Mouse (Mus musculus) MEL (cell line): ENCODE measurements around the gene Sema4f.

Experiments
- CHD2 ChIP-seq: IDR thresholded peaks from 2 replicates; pipeline ENCODE4 v1.6.1; 2011; ENCODE audit warnings: low read length, improper control_type of control experiment
- CTCF ChIP-seq, 3 experiments: IDR thresholded peaks in 2 of 3; conservative IDR thresholded peaks in 1 of 3; 2 replicates each; pipeline ENCODE4 v1.5.1; 2011 to 2012; ENCODE audit warnings: low read length in 3 of 3, low read depth in 2 of 3, mild to moderate bottlenecking in 2 of 3, improper control_type of control experiment in 1 of 3, inconsistent platforms in 1 of 3, mixed read lengths in 1 of 3, moderate library complexity in 1 of 3; ENCODE audit not compliant: control insufficient read depth in 1 of 3, insufficient read depth in 1 of 3, poor library complexity in 1 of 3, severe bottlenecking in 1 of 3
- GATA1 ChIP-seq: IDR thresholded peaks from 2 replicates; pipeline ENCODE4 v1.6.1; 2011; ENCODE audit warnings: low read depth, low read length, improper control_type of control experiment
- MAX ChIP-seq: IDR thresholded peaks from 2 replicates; pipeline ENCODE4 v1.6.1; 2011; ENCODE audit warnings: low read length, improper control_type of control experiment
- MEF2A ChIP-seq: IDR thresholded peaks from 2 replicates; pipeline ENCODE4 v1.6.1; 2014; ENCODE audit warnings: low read depth, mild to moderate bottlenecking, inconsistent platforms, low read length, improper control_type of control experiment; ENCODE audit not compliant: poor library complexity, insufficient replicate concordance, severe bottlenecking; ENCODE audit errors: extremely low read depth
- NRF1 ChIP-seq: IDR thresholded peaks from 2 replicates; pipeline ENCODE4 v1.6.1; 2014; ENCODE audit warnings: low read depth, mild to moderate bottlenecking, inconsistent platforms, low read length, improper control_type of control experiment, moderate library complexity; ENCODE audit not compliant: poor library complexity, insufficient read depth, severe bottlenecking
- POLR2A ChIP-seq, 2 experiments: IDR thresholded peaks; 2 replicates each; pipeline ENCODE4 v1.6.1; 2011 to 2012; ENCODE audit warnings: low read length in 2 of 2, mild to moderate bottlenecking in 2 of 2, control low read depth in 1 of 2, improper control_type of control experiment in 1 of 2, low read depth in 1 of 2, moderate library complexity in 1 of 2; ENCODE audit not compliant: control insufficient read depth in 1 of 2, insufficient read depth in 1 of 2, poor library complexity in 1 of 2
- ZNF384 ChIP-seq: IDR thresholded peaks from 2 replicates; pipeline ENCODE4 v1.6.1; 2012; ENCODE audit warnings: low read depth, mild to moderate bottlenecking, inconsistent platforms, low read length, improper control_type of control experiment

GRCm38 (mm10) chr6:82925005-82925404 lies 14.6 kb downstream of the Sema4f start:
- TF ChIP-seq NRF1: no peak
- TF ChIP-seq MEF2A: no peak
- no peak for TF ChIP-seq MAX
- TF ChIP-seq GATA1: no peak
- peak; percentile 15 to 42 (median 24); a peak in 4 of 6 replicates for TF ChIP-seq CTCF (IDR thresholded peaks at IDR 0.05 in 2 of 3, conservative IDR thresholded peaks at IDR 0.05 in 1 of 3; ENCODE audit: control insufficient read depth in 1 of 3, insufficient read depth in 1 of 3, low read depth in 2 of 3, low read length in 3 of 3, poor library complexity in 1 of 3, severe bottlenecking in 1 of 3)
- no peak for TF ChIP-seq POLR2A (IDR thresholded peaks at IDR 0.05; ENCODE audit: control insufficient read depth in 1 of 2, insufficient read depth in 1 of 2, low read depth in 1 of 2, low read length in 2 of 2, poor library complexity in 1 of 2)
- TF ChIP-seq CHD2: no peak
- no peak for TF ChIP-seq ZNF384
